Mouse (Mus musculus) CH12.LX (cell line): ENCODE measurements around the gene U2af2. TPM values are rescaled to one million over a fixed set of nuclear protein-coding genes. Genes with fewer than 3 reads are reported as not detected.

Experiments used
- DNase-seq: peaks from one replicate; pipeline ENCODE4 v3.0.0-alpha.2; 2013; ENCODE audit errors: extremely low read depth
- H3K27ac ChIP-seq: 2 replicates; pipeline ENCODE4 v1.5.1; 2012; ENCODE audit warnings: low read depth, mild to moderate bottlenecking, control low read depth, moderate library complexity; ENCODE audit not compliant: insufficient read depth
- H3K27me3 ChIP-seq: replicated peaks from 2 replicates; pipeline ENCODE3; 2012; ENCODE audit warnings: inconsistent platforms
- H3K36me3 ChIP-seq, 2 experiments: replicated peaks in 1 of 2; 2 replicates each; pipeline versions ENCODE3 to v1.6.1; 2012; ENCODE audit warnings: inconsistent platforms in 1 of 2, low read length in 1 of 2, mild to moderate bottlenecking in 1 of 2, mixed read lengths in 1 of 2, moderate library complexity in 1 of 2; ENCODE audit not compliant: control insufficient read depth in 1 of 2, insufficient read depth in 1 of 2
- H3K4me1 ChIP-seq, 2 experiments: 2 replicates each; pipeline ENCODE4 v1.6.1; 2012; ENCODE audit warnings: inconsistent platforms in 1 of 2, moderate library complexity in 1 of 2; ENCODE audit not compliant: insufficient read depth in 2 of 2, control insufficient read depth in 1 of 2
- H3K4me2 ChIP-seq: 2 replicates; pipeline ENCODE4 v1.6.1; 2012; ENCODE audit warnings: low read depth, mild to moderate bottlenecking, control low read depth; ENCODE audit not compliant: poor library complexity, insufficient read depth, severe bottlenecking
- H3K4me3 ChIP-seq, 3 experiments: fragments of 150-350 bp in 1 of 3; sonication (generic) in 1 of 3; replicated peaks in 1 of 3; 2 replicates each; pipeline versions ENCODE3 to v1.5.1; 2011 to 2012; ENCODE audit warnings: low read depth in 2 of 3, low read length in 2 of 3, mild to moderate bottlenecking in 2 of 3, moderate library complexity in 2 of 3, control low read depth in 1 of 3, improper control_type of control experiment in 1 of 3, inconsistent platforms in 1 of 3, mixed read lengths in 1 of 3; ENCODE audit not compliant: poor library complexity in 1 of 3
- H3K79me2 ChIP-seq: replicated peaks from 2 replicates; pipeline ENCODE4 v1.6.1; 2012; ENCODE audit warnings: mild to moderate bottlenecking, moderate library complexity; ENCODE audit not compliant: control insufficient read depth, poor library complexity, insufficient read depth, severe bottlenecking; ENCODE audit errors: extremely low read depth
- H3K9ac ChIP-seq: 2 replicates; pipeline ENCODE4 v1.6.1; 2012; ENCODE audit warnings: low read depth, mild to moderate bottlenecking, control low read depth, moderate library complexity; ENCODE audit not compliant: insufficient read depth
- H3K9me3 ChIP-seq: replicated peaks from 2 replicates; pipeline ENCODE3; 2012; ENCODE audit warnings: low read length, inconsistent platforms, mixed read lengths
- CTCF ChIP-seq, 2 experiments: IDR thresholded peaks in 1 of 2; conservative IDR thresholded peaks in 1 of 2; 2 replicates each; pipeline ENCODE4 v1.5.1; 2011 to 2012; ENCODE audit warnings: low read depth in 2 of 2, low read length in 2 of 2, improper control_type of control experiment in 1 of 2, inconsistent platforms in 1 of 2, mild to moderate bottlenecking in 1 of 2, moderate library complexity in 1 of 2
- EP300 ChIP-seq: IDR thresholded peaks from 2 replicates; pipeline ENCODE4 v1.6.1; 2011; ENCODE audit warnings: low read length, improper control_type of control experiment
- GABPA ChIP-seq: IDR thresholded peaks from 2 replicates; pipeline ENCODE4 v1.6.1; 2012; ENCODE audit warnings: low read depth, low read length, improper control_type of control experiment, inconsistent platforms; ENCODE audit not compliant: insufficient replicate concordance
- IRF4 ChIP-seq: IDR thresholded peaks from 2 replicates; pipeline ENCODE4 v1.6.1; 2014; ENCODE audit warnings: low read depth, mild to moderate bottlenecking, inconsistent platforms, low read length, improper control_type of control experiment
- JUN ChIP-seq: IDR thresholded peaks from 2 replicates; pipeline ENCODE4 v1.6.1; 2011; ENCODE audit warnings: low read depth, mild to moderate bottlenecking, low read length, improper control_type of control experiment, moderate library complexity; ENCODE audit not compliant: insufficient read depth
- JUND ChIP-seq: conservative IDR thresholded peaks from 2 replicates; pipeline ENCODE4 v1.6.1; 2011; ENCODE audit warnings: low read depth, low read length, improper control_type of control experiment
- NELFE ChIP-seq: IDR thresholded peaks from 2 replicates; pipeline ENCODE4 v1.6.1; 2011; ENCODE audit warnings: low read depth, low read length, improper control_type of control experiment
- PAX5 ChIP-seq: IDR thresholded peaks from 2 replicates; pipeline ENCODE4 v1.6.1; 2012; ENCODE audit warnings: low read length, inconsistent platforms, mixed read lengths
- RAD21 ChIP-seq: IDR thresholded peaks from 2 replicates; pipeline ENCODE4 v1.6.1; 2011; ENCODE audit warnings: low read depth, mild to moderate bottlenecking, low read length, improper control_type of control experiment, moderate library complexity
- TBP ChIP-seq: conservative IDR thresholded peaks from 2 replicates; pipeline ENCODE4 v1.6.1; 2011; ENCODE audit warnings: low read depth, low read length, improper control_type of control experiment
- TCF12 ChIP-seq: IDR thresholded peaks from 2 replicates; pipeline ENCODE4 v1.6.1; 2014; ENCODE audit warnings: low read depth, mild to moderate bottlenecking, inconsistent platforms, low read length, improper control_type of control experiment
- USF2 ChIP-seq: conservative IDR thresholded peaks from 2 replicates; pipeline ENCODE4 v1.6.1; 2011; ENCODE audit warnings: low read depth, low read length, improper control_type of control experiment
- ZC3H11A ChIP-seq: IDR thresholded peaks from 2 replicates; pipeline ENCODE4 v1.6.1; 2012; ENCODE audit warnings: low read depth, mild to moderate bottlenecking, inconsistent platforms, low read length, improper control_type of control experiment
- ZKSCAN1 ChIP-seq: IDR thresholded peaks from 2 replicates; pipeline ENCODE4 v1.6.1; 2012; ENCODE audit warnings: low read depth, inconsistent platforms, low read length, improper control_type of control experiment, borderline replicate concordance
- ZMIZ1 ChIP-seq: IDR thresholded peaks from 2 replicates; pipeline ENCODE4 v1.6.1; 2012; ENCODE audit warnings: low read depth, mild to moderate bottlenecking, inconsistent platforms, low read length, improper control_type of control experiment
- ZNF384 ChIP-seq: IDR thresholded peaks from 2 replicates; pipeline ENCODE4 v1.6.1; 2012; ENCODE audit warnings: low read depth, low read length, improper control_type of control experiment, inconsistent platforms
- dilution Hi-C: fragments of 300-500 bp; cut with MboI; formaldehyde crosslinking; loops from 2 replicates; pipeline ENCODE4 v1.14.3; 2020; ENCODE audit warnings: low sequenced_read_pairs; ENCODE audit not compliant: extremely low pct_unique_long_range_greater_than_20kb, extremely low pct_ligation_motif_present
- in situ Hi-C: fragments of 300-500 bp; cut with MboI; formaldehyde crosslinking; loops from 3 replicates; pipeline ENCODE4 v1.14.3; 2019; ENCODE audit warnings: low sequenced_read_pairs, low pct_ligation_motif_present, low pct_unique_long_range_greater_than_20kb, mixed read lengths
- polyA plus RNA-seq: library from polyadenylated mRNA; unstranded; fragments of >175 nt; gene quantifications from 2 replicates; pipeline ENCODE4 v1.2.1, GENCODE M21; 2012; ENCODE audit warnings: low read depth; ENCODE audit not compliant: insufficient read length
- total RNA-seq, 2 experiments: library from RNA; depleted of rRNA; stranded (reverse); fragments of 300-350 nt in 1 of 2; fragments of >200 nt in 1 of 2; gene quantifications; 2 replicates each; pipeline ENCODE4 v1.2.3; 2012 to 2014

The U2af2 gene
- total and polyA plus RNA-seq, 3 experiments, result 293 to 449 (median 295) TPM

DNA sequence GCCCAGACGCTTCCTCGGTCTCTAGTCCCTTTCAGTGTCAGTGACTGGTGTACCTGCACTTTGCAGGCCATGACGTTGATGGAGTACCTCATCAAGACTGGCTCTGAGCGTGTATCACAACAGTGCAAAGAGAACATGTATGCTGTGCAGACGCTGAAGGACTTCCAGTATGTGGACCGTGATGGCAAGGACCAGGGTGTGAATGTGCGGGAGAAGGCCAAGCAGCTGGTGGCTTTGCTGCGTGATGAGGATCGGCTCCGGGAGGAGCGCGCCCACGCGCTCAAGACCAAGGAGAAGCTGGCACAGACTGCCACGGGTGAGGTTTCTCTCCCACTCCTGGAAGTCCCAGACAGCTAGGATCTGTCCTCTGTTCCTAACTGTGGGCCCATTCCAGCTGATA, 27.9 kb downstream of the U2af2 start:
- Histone ChIP-seq H3K4me3 (no peak overlapping the region), H3K9me3 (no peaks in the 10 kb centered on the region), H3K9ac (no peak overlapping the region), H3K27me3 (no peaks in the 10 kb centered on the region), H3K79me2 (peaks cover 72% of the 10 kb centered on the region), H3K4me2 (no peak overlapping the region), H3K27ac (no peak overlapping the region), H3K4me1 (peaks cover 7 to 35% of the 10 kb centered on the region in 2 experiments), H3K36me3 (peaks cover 85 to 97% of the 10 kb centered on the region in 2 experiments)
- dilution Hi-C loops, result no loop called here
- no peak for DNase-seq
- in situ Hi-C loops, result no loop called here
- no peak for TF ChIP-seq USF2
- TF ChIP-seq GABPA, result no peak
- TF ChIP-seq PAX5, result no peak
- TF ChIP-seq CTCF (conservative IDR thresholded peaks at IDR 0.05 in 1 of 2, IDR thresholded peaks at IDR 0.05 in 1 of 2; ENCODE audit: low read depth in 2 of 2, low read length in 2 of 2), result no peak
- no peak for TF ChIP-seq JUN
- no peak for TF ChIP-seq ZNF384
- TF ChIP-seq NELFE, result no peak

DNA sequence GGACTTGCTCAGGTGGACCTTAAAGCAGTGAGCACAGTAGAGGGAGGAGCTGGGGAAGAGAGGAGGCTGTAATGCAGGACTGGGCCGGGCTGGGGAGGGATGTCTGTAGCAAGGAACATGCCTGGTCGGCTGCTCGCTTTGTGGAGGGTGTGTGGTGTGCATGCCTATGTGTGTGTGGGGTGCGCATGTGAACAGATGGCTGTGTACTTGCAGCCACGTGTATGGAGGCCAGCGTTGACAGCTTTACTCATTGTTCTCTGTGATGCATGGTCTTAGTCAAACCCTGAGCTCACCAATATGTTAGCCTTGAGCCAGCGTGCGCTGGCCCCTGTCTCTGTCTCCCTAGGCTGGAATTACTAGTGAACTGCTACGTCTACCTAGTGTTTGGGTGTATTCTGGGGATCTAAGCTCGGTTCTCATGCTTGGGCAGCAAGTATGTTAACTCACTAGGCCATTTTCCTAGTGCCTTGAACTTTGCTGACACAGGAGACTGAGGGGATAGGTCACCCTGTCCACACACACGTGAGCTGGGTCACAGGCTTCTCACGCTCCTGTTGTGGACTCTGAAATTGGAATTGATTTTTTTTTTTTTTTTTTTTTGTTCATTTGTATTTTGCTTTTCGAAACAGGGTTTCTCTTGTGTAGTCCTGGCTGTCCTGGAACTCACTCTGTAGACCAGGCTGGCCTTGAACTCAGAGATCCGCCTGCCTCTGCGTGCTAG, 29.2 kb downstream of the U2af2 start:
- DNase-seq, result no peak
- Histone ChIP-seq H3K27me3 (no peaks in the 10 kb centered on the region), H3K4me3 (no peak overlapping the region), H3K9ac (no peak overlapping the region), H3K4me2 (no peak overlapping the region), H3K79me2 (peaks cover 59% of the 10 kb centered on the region), H3K27ac (no peak overlapping the region), H3K9me3 (no peaks in the 10 kb centered on the region), H3K36me3 (peaks cover 91 to 98% of the 10 kb centered on the region in 2 experiments), H3K4me1 (peaks cover 4 to 23% of the 10 kb centered on the region in 2 experiments)
- in situ Hi-C loops (no loop called here), dilution Hi-C loops (no loop called here)
- TF ChIP-seq TBP (no peak), USF2 (no peak)

DNA sequence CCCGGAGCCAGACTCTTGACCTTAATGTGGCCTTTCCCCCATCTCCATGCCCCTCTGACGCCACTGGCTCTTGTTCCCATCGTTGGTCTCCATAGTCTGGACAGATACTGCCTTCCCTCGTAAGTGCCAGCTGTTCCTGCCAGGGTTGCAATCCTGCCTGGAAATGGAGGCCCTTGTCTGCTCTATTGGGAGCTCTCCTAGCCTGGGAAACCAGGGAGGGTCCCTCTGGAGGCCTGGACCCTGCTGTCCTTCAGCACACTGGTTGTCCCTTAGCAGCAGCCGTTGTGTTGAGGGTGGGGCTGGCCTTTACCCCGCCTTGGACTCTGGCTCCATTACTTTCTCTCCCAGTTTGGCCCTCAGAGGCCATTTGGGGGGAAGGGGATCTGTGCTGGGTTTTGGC, 30.4 kb downstream of the U2af2 start:
- no peak overlapping the region for H3K27ac ChIP-seq
- no peak overlapping the region for H3K9ac ChIP-seq
- in situ Hi-C loops (no loop called here), dilution Hi-C loops (no loop called here)
- peaks cover 92 to 98% of the 10 kb centered on the region in 2 experiments for H3K36me3 ChIP-seq
- H3K9me3 ChIP-seq, result no peaks in the 10 kb centered on the region
- no peaks in the 10 kb centered on the region for H3K27me3 ChIP-seq
- H3K4me1 ChIP-seq, result peaks cover 0 to 12% of the 10 kb centered on the region in 2 experiments; a peak in 2 of 4 replicates
- peaks cover 47% of the 10 kb centered on the region for H3K79me2 ChIP-seq
- no peak for DNase-seq
- no peak overlapping the region for H3K4me3 ChIP-seq
- no peak overlapping the region for H3K4me2 ChIP-seq
- TF ChIP-seq RAD21, result no peak
- no peak for TF ChIP-seq ZC3H11A
- no peak for TF ChIP-seq GABPA
- no peak for TF ChIP-seq ZKSCAN1
- TF ChIP-seq EP300, result no peak
- TF ChIP-seq NELFE, result no peak
- no peak for TF ChIP-seq IRF4
- TF ChIP-seq ZMIZ1, result no peak
- no peak for TF ChIP-seq JUND
- no peak for TF ChIP-seq TCF12
